Comparison of ENCODE assay signal across 9 mouse cellular contexts in genomic region chr5:143314183-143314729, GRCm38 (mm10). TPM values are rescaled to one million over a fixed set of nuclear protein-coding genes. Genes with fewer than 3 reads are reported as not detected.
DNase-seq lines count a peak whose midpoint lies in the region; ATAC-seq and TF ChIP-seq lines count a peak whose summit lies in the region.
"Had no signal": no experiment of that assay in that cellular context is flagged by ENCODE, and none has a peak within 500 bp of the region (broad histone marks: within the 10 kb centered on the region; RNA-seq: fewer than 3 reads in every experiment).

No protein-coding gene starts in this region.

- 3% methylated on average over 16 of the region's 16 CpGs for WGBS in heart, embryonic 15.5 days
- WGBS in bone marrow, adult 2 months = 18% methylated on average over 16 of the region's 16 CpGs
- 3% methylated on average over 16 of the region's 16 CpGs for WGBS in hindbrain, embryonic 10.5 days
- WGBS in midbrain, embryonic 10.5 days = 6% methylated on average over 16 of the region's 16 CpGs

- DNase-seq in heart, postnatal 36 days = no peak
- DNase-seq in hindbrain, embryonic 10.5 days (ENCODE audit: low spot score) = peak; percentile 50
- DNase-seq in midbrain, embryonic 10.5 days (ENCODE audit: low spot score) = peak; percentile 50
- no peak for DNase-seq in kidney, adult 9 months
- no peak for DNase-seq in adrenal gland, postnatal 25 days
- DNase-seq in left cerebral cortex, postnatal 4 days = no peak

- peak overlapping the region; percentile 93 for H3K4me3 ChIP-seq in heart, embryonic 15.5 days
- peak overlapping the region; percentile 99 for H3K4me3 ChIP-seq in bone marrow, adult 2 months (replicated peaks; ENCODE audit: control insufficient read depth, low read depth, low read length)
- H3K4me3 ChIP-seq in hindbrain, embryonic 10.5 days = peak overlapping the region; percentile 73
- H3K4me3 ChIP-seq in midbrain, embryonic 10.5 days = peak overlapping the region; percentile 88

- peak overlapping the region; percentile 92 for H3K27ac ChIP-seq in heart, embryonic 15.5 days
- H3K27ac ChIP-seq in bone marrow, adult 2 months (ENCODE audit: control insufficient read depth, insufficient read depth, low read depth, low read length, poor library complexity) = peak overlapping the region; percentile 94
- peak overlapping the region; percentile 100 for H3K27ac ChIP-seq in hindbrain, embryonic 10.5 days
- H3K27ac ChIP-seq in midbrain, embryonic 10.5 days (replicated peaks) = peak overlapping the region; percentile 99

- TF ChIP-seq CTCF in bone marrow, adult 2 months (IDR thresholded peaks at IDR 0.05; ENCODE audit: control insufficient read depth, insufficient read depth, low read length) = no peak

- no peak for ATAC-seq in heart, embryonic 15.5 days (replicated peaks; ENCODE audit: insufficient number of reproducible peaks, insufficient read depth, low FRiP score, low read depth)

- H3K4me1 ChIP-seq in heart, embryonic 15.5 days (replicated peaks) = peaks cover 19% of the 10 kb centered on the region
- H3K4me1 ChIP-seq in bone marrow, adult 2 months (ENCODE audit: control insufficient read depth, insufficient read depth, low read length) = no peaks in the 10 kb centered on the region; the same call in none of the 2 replicates
- peaks cover 23% of the 10 kb centered on the region for H3K4me1 ChIP-seq in hindbrain, embryonic 10.5 days (replicated peaks)
- peaks cover 29% of the 10 kb centered on the region for H3K4me1 ChIP-seq in midbrain, embryonic 10.5 days

- no peaks in the 10 kb centered on the region for H3K27me3 ChIP-seq in heart, embryonic 15.5 days
- no peaks in the 10 kb centered on the region for H3K27me3 ChIP-seq in hindbrain, embryonic 10.5 days (ENCODE audit: insufficient read depth, poor library complexity, severe bottlenecking)
- no peaks in the 10 kb centered on the region for H3K27me3 ChIP-seq in midbrain, embryonic 10.5 days (ENCODE audit: low read depth, poor library complexity, severe bottlenecking)

- peaks cover 34% of the 10 kb centered on the region for H3K36me3 ChIP-seq in heart, embryonic 15.5 days
- H3K36me3 ChIP-seq in hindbrain, embryonic 10.5 days = peaks cover 80% of the 10 kb centered on the region
- peaks cover 80% of the 10 kb centered on the region for H3K36me3 ChIP-seq in midbrain, embryonic 10.5 days

- peak overlapping the region; percentile 92 for H3K4me2 ChIP-seq in heart, embryonic 15.5 days

- H3K9me3 ChIP-seq in heart, embryonic 15.5 days (replicated peaks) = no peaks in the 10 kb centered on the region
- H3K9me3 ChIP-seq in hindbrain, embryonic 10.5 days = no peaks in the 10 kb centered on the region
- H3K9me3 ChIP-seq in midbrain, embryonic 10.5 days (replicated peaks) = no peaks in the 10 kb centered on the region

- H3K9ac ChIP-seq in heart, embryonic 15.5 days = peak overlapping the region; percentile 92

- TF ChIP-seq POLR2A in bone marrow, adult 2 months (IDR thresholded peaks at IDR 0.05; ENCODE audit: borderline replicate concordance, control insufficient read depth, low read depth, low read length) = no peak

- intact Hi-C loops in heart, postnatal 36 days (cut with DNase I) = no loop called here
- intact Hi-C loops in left cerebral cortex, postnatal 4 days (cut with DNase I) = no loop called here

RNA-seq across cellular contexts. Expression of gene E130309D02Rik, which starts 0.9 kb away (rescaled TPM):
- polyA plus RNA-seq in heart, embryonic 15.5 days (2015; fragmentation: Nextera tagmentation; extraction: Ambion mirVana) = 18.7 and 25.7 TPM in 2 replicates
- total RNA-seq in heart, postnatal 36 days (2021) = 10 to 100 TPM; 15.4 to 15.8 TPM
- 7.6 and 13.1 TPM in 2 replicates for polyA plus RNA-seq in bone marrow, adult 2 months (2011; ENCODE audit: insufficient read depth, insufficient read length, low replicate concordance, missing spikeins)
- polyA plus RNA-seq in hindbrain, embryonic 10.5 days (2016; fragmentation: Nextera tagmentation; extraction: Ambion mirVana) = 64.3 and 65.3 TPM in 2 replicates
- 59.2 and 61.7 TPM in 2 replicates for polyA plus RNA-seq in midbrain, embryonic 10.5 days (2016; fragmentation: Nextera tagmentation; extraction: Ambion mirVana)
- total RNA-seq in adrenal gland, postnatal 25 days (2021) = 36.5 and 39.8 TPM in 2 replicates
- 10 to 100 TPM; 26.0 to 29.9 TPM for total RNA-seq in left cerebral cortex, postnatal 4 days (2021)

RNA-seq across cellular contexts. Expression of gene Zdhhc4, which starts 14.8 kb away (rescaled TPM):
- 49.8 and 56.0 TPM in 2 replicates for polyA plus RNA-seq in heart, embryonic 15.5 days (2015; fragmentation: Nextera tagmentation; extraction: Ambion mirVana)
- total RNA-seq in heart, postnatal 36 days (2021) = 10 to 100 TPM; 24.0 to 29.4 TPM
- polyA plus RNA-seq in bone marrow, adult 2 months (2011; ENCODE audit: insufficient read depth, insufficient read length, low replicate concordance, missing spikeins) = 21.0 and 33.2 TPM in 2 replicates
- 75.7 and 85.7 TPM in 2 replicates for polyA plus RNA-seq in hindbrain, embryonic 10.5 days (2016; fragmentation: Nextera tagmentation; extraction: Ambion mirVana)
- polyA plus RNA-seq in midbrain, embryonic 10.5 days (2016; fragmentation: Nextera tagmentation; extraction: Ambion mirVana) = 64.8 and 72.9 TPM in 2 replicates
- 58.7 and 66.5 TPM in 2 replicates for total RNA-seq in adrenal gland, postnatal 25 days (2021)
- 10 to 100 TPM; 37.9 to 44.8 TPM for total RNA-seq in left cerebral cortex, postnatal 4 days (2021)

RNA-seq across cellular contexts. Expression of gene Zfp853, which starts 20.8 kb away (rescaled TPM):
- polyA plus RNA-seq in heart, embryonic 15.5 days (2015; fragmentation: Nextera tagmentation; extraction: Ambion mirVana) = not detected in 2 replicates
- under 1 TPM; 0.08 to 0.19 TPM for total RNA-seq in heart, postnatal 36 days (2021)
- not detected in 2 replicates for polyA plus RNA-seq in bone marrow, adult 2 months (2011; ENCODE audit: insufficient read depth, insufficient read length, low replicate concordance, missing spikeins)
- polyA plus RNA-seq in hindbrain, embryonic 10.5 days (2016; fragmentation: Nextera tagmentation; extraction: Ambion mirVana) = not detected in 2 replicates
- not detected in 2 replicates for polyA plus RNA-seq in midbrain, embryonic 10.5 days (2016; fragmentation: Nextera tagmentation; extraction: Ambion mirVana)
- total RNA-seq in adrenal gland, postnatal 25 days (2021) = 0.24 and 0.29 TPM in 2 replicates
- 10 to 100 TPM in 1 of 2 experiments, 1 to 10 TPM in 1; 8.5 to 10.1 TPM for total RNA-seq in left cerebral cortex, postnatal 4 days (2021)
- total RNA-seq: neutrophil, adult 5-6 weeks had no signal

RNA-seq across cellular contexts. Expression of gene Grid2ip, which starts 42.9 kb away (rescaled TPM):
- polyA plus RNA-seq in heart, embryonic 15.5 days (2015; fragmentation: Nextera tagmentation; extraction: Ambion mirVana) = 0.06 TPM in 1 of 2 replicates, not detected in the other
- not detected for total RNA-seq in heart, postnatal 36 days (2021)
- not detected in 2 replicates for polyA plus RNA-seq in bone marrow, adult 2 months (2011; ENCODE audit: insufficient read depth, insufficient read length, low replicate concordance, missing spikeins)
- 0.07 and 0.18 TPM in 2 replicates for polyA plus RNA-seq in hindbrain, embryonic 10.5 days (2016; fragmentation: Nextera tagmentation; extraction: Ambion mirVana)
- polyA plus RNA-seq in midbrain, embryonic 10.5 days (2016; fragmentation: Nextera tagmentation; extraction: Ambion mirVana) = 0.05 and 0.14 TPM in 2 replicates
- total RNA-seq in adrenal gland, postnatal 25 days (2021) = 0.73 and 0.95 TPM in 2 replicates
- 1 to 10 TPM; 3.7 to 4.1 TPM for total RNA-seq in left cerebral cortex, postnatal 4 days (2021)
- total RNA-seq: neutrophil, adult 5-6 weeks had no signal

RNA-seq across cellular contexts. Expression of gene Zfp316, which starts 44.4 kb away (rescaled TPM):
- 2.2 and 2.8 TPM in 2 replicates for polyA plus RNA-seq in heart, embryonic 15.5 days (2015; fragmentation: Nextera tagmentation; extraction: Ambion mirVana)
- total RNA-seq in heart, postnatal 36 days (2021) = 1 to 10 TPM; 5.1 to 6.0 TPM
- 0.87 and 0.90 TPM in 2 replicates for polyA plus RNA-seq in bone marrow, adult 2 months (2011; ENCODE audit: insufficient read depth, insufficient read length, low replicate concordance, missing spikeins)
- 3.9 and 6.6 TPM in 2 replicates for polyA plus RNA-seq in hindbrain, embryonic 10.5 days (2016; fragmentation: Nextera tagmentation; extraction: Ambion mirVana)
- polyA plus RNA-seq in midbrain, embryonic 10.5 days (2016; fragmentation: Nextera tagmentation; extraction: Ambion mirVana) = 4.2 and 5.2 TPM in 2 replicates
- total RNA-seq in adrenal gland, postnatal 25 days (2021) = 7.4 and 11.6 TPM in 2 replicates
- 10 to 100 TPM; 29.5 to 30.2 TPM for total RNA-seq in left cerebral cortex, postnatal 4 days (2021)

Comparison
In these comparisons a context has a peak if more than half of its experiments do, and no peak if none do; other contexts are left out.
1. DNase-seq: peak in hindbrain, embryonic 10.5 days (single experiment) and midbrain, embryonic 10.5 days (single experiment); none in heart, postnatal 36 days (0 of 2), kidney, adult 9 months (single experiment), adrenal gland, postnatal 25 days (single experiment) and left cerebral cortex, postnatal 4 days (single experiment).
2. Peak in every context shown above with its lines, with median percentiles within 50 percentile points of each other: H3K27ac ChIP-seq and H3K4me3 ChIP-seq.